Mouse (Mus musculus) kidney, embryonic 15.5 days (tissue): ENCODE measurements around the gene Kctd7. TPM values are rescaled to one million over a fixed set of nuclear protein-coding genes. Genes with fewer than 3 reads are reported as not detected.

Experiments
- ATAC-seq: fragments of 200-750 bp; cut with Nextera tagmentation; replicated peaks from 2 replicates; pipeline ENCODE4 v1.8.0; 2017; ENCODE audit warnings: moderate TSS enrichment; ENCODE audit not compliant: low FRiP score
- H3K27ac ChIP-seq: fragments of 300-500 bp; sonication (generic); 2 replicates; pipeline ENCODE4 v1.5.1; 2015; ENCODE audit warnings: mild to moderate bottlenecking, inconsistent platforms
- H3K27me3 ChIP-seq: fragments of 300-500 bp; sonication (generic); 2 replicates; pipeline ENCODE4 v1.6.1; 2015; ENCODE audit warnings: inconsistent platforms
- H3K36me3 ChIP-seq: fragments of 300-500 bp; sonication (generic); 2 replicates; pipeline ENCODE4 v1.6.1; 2015; ENCODE audit warnings: inconsistent platforms
- H3K4me1 ChIP-seq: fragments of 300-500 bp; sonication (generic); 2 replicates; pipeline ENCODE4 v1.6.1; 2015; ENCODE audit warnings: inconsistent platforms
- H3K4me2 ChIP-seq: fragments of 300-500 bp; sonication (generic); 2 replicates; pipeline ENCODE4 v1.6.1; 2015; ENCODE audit warnings: moderate library complexity, mild to moderate bottlenecking, inconsistent platforms
- H3K4me3 ChIP-seq: fragments of 300-500 bp; sonication (generic); replicated peaks from 2 replicates; pipeline ENCODE4 v1.5.1; 2015; ENCODE audit warnings: mild to moderate bottlenecking, inconsistent platforms
- H3K9ac ChIP-seq: fragments of 300-500 bp; sonication (generic); 2 replicates; pipeline ENCODE4 v1.6.1; 2015; ENCODE audit warnings: mild to moderate bottlenecking, inconsistent platforms
- H3K9me3 ChIP-seq: fragments of 300-500 bp; sonication (generic); replicated peaks from 2 replicates; pipeline ENCODE4 v1.6.1; 2016; ENCODE audit warnings: inconsistent platforms
- WGBS: fragments of 180-500 bp; shearing (Covaris S2); methylation state at CpG from one replicate; pipeline ENCODE4 v1.1.7; 2015; ENCODE audit warnings: mixed read lengths; 5-methylcytosine and 5-hydroxymethylcytosine counted together
- polyA plus RNA-seq: library from polyadenylated mRNA; unstranded; fragments of >200 nt; fragmentation: Nextera tagmentation; extraction: Ambion mirVana; gene quantifications from 2 replicates; pipeline ENCODE4 v1.2.1, GENCODE M21; 2015

Kctd7 gene
- polyA plus RNA-seq: 4.7 and 5.0 TPM in 2 replicates

- peak; percentile 98 for ATAC-seq
- Histone ChIP-seq H3K9me3 (no peaks in the 10 kb centered on the region), H3K27ac (peak within 1 kb of the TSS; percentile 81), H3K4me1 (peaks cover 22% of the 10 kb centered on the region), H3K4me3 (peak within 1 kb of the TSS; percentile 71), H3K4me2 (peak within 1 kb of the TSS; percentile 98), H3K9ac (peak within 1 kb of the TSS; percentile 77), H3K27me3 (no peaks in the 10 kb centered on the region), H3K36me3 (peaks cover 13% of the 10 kb centered on the region)
- under 1% methylated on average over 66 of the region's 66 CpGs for WGBS
Observed at GRCm38 (mm10) chr5:130144334-130145312, at the start of gene Kctd7. Kctd7 (plus strand) TSS chr5:130144861.

GRCm38 (mm10) chr5:130096754-130097153 lies 47.9 kb upstream of the Kctd7 start:
- 73% methylated on average over 12 of the region's 12 CpGs for WGBS
- ATAC-seq: peak; percentile 56; the same call in 1 of the 2 replicates
- Histone ChIP-seq H3K27me3 (no peaks in the 10 kb centered on the region), H3K27ac (no peak overlapping the region), H3K9me3 (no peaks in the 10 kb centered on the region), H3K4me2 (no peak overlapping the region), H3K36me3 (peaks cover 5% of the 10 kb centered on the region), H3K4me1 (no peaks in the 10 kb centered on the region), H3K4me3 (no peak overlapping the region), H3K9ac (no peak overlapping the region)

GRCm38 (mm10) chr5:130097837-130098236 lies 46.8 kb upstream of the Kctd7 start:
- no peak overlapping the region for H3K9ac ChIP-seq
- ATAC-seq: no peak

GRCm38 (mm10) chr5:130101724-130102123 lies 42.9 kb upstream of the Kctd7 start:
- no peak for ATAC-seq
- Histone ChIP-seq H3K4me3 (no peak overlapping the region), H3K4me1 (no peaks in the 10 kb centered on the region), H3K36me3 (peaks cover 35% of the 10 kb centered on the region), H3K4me2 (no peak overlapping the region), H3K27ac (no peak overlapping the region), H3K9ac (no peak overlapping the region), H3K9me3 (no peaks in the 10 kb centered on the region), H3K27me3 (no peaks in the 10 kb centered on the region)
- WGBS: 92% methylated on average over 17 of the region's 17 CpGs

More at GRCm38 (mm10) chr5:130097837-130098236, 46.8 kb upstream of the Kctd7 start:
- Histone ChIP-seq H3K27me3 (no peaks in the 10 kb centered on the region), H3K4me3 (no peak overlapping the region), H3K9me3 (no peaks in the 10 kb centered on the region), H3K27ac (no peak overlapping the region), H3K4me1 (no peaks in the 10 kb centered on the region), H3K36me3 (peaks cover 16% of the 10 kb centered on the region), H3K4me2 (no peak overlapping the region)
- 66% methylated on average over 2 of the region's 2 CpGs for WGBS

GRCm38 (mm10) chr5:130109348-130109747 lies 35.3 kb upstream of the Kctd7 start:
- no peaks in the 10 kb centered on the region for H3K27me3 ChIP-seq
- H3K4me3 ChIP-seq: no peak overlapping the region
- peaks cover 18% of the 10 kb centered on the region; the same call in 1 of the 2 replicates for H3K36me3 ChIP-seq
- 90% methylated on average over 3 of the region's 3 CpGs for WGBS
- ATAC-seq: no peak
- H3K27ac ChIP-seq: no peak overlapping the region
- no peaks in the 10 kb centered on the region for H3K9me3 ChIP-seq
- H3K4me1 ChIP-seq: no peaks in the 10 kb centered on the region
- H3K9ac ChIP-seq: no peak overlapping the region
- no peak overlapping the region for H3K4me2 ChIP-seq

- ATAC-seq: no peak
- Histone ChIP-seq H3K4me2 (no peak overlapping the region), H3K9ac (no peak overlapping the region), H3K4me1 (no peaks in the 10 kb centered on the region), H3K36me3 (peaks cover 18% of the 10 kb centered on the region), H3K27me3 (no peaks in the 10 kb centered on the region), H3K27ac (peak overlapping the region; percentile 33; the same call in 1 of the 2 replicates), H3K9me3 (no peaks in the 10 kb centered on the region), H3K4me3 (no peak overlapping the region)
- WGBS: 68% methylated on average over 12 of the region's 12 CpGs
Observed at GRCm38 (mm10) chr5:130110632-130111464, 33.8 kb upstream of the Kctd7 start.

- Histone ChIP-seq H3K36me3 (peaks cover 25% of the 10 kb centered on the region), H3K4me3 (no peak overlapping the region), H3K4me2 (no peak overlapping the region), H3K27ac (no peak overlapping the region), H3K9me3 (no peaks in the 10 kb centered on the region), H3K9ac (no peak overlapping the region), H3K27me3 (no peaks in the 10 kb centered on the region), H3K4me1 (no peaks in the 10 kb centered on the region)
- no peak for ATAC-seq
Observed at GRCm38 (mm10) chr5:130112653-130113052, 32.0 kb upstream of the Kctd7 start.

GRCm38 (mm10) chr5:130116116-130116515 lies 28.5 kb upstream of the Kctd7 start:
- H3K4me1 ChIP-seq: peaks cover 17% of the 10 kb centered on the region
- H3K27ac ChIP-seq: no peak overlapping the region
- H3K9ac ChIP-seq: no peak overlapping the region
- ATAC-seq: no peak
- WGBS: 89% methylated on average over 12 of the region's 12 CpGs
- no peak overlapping the region for H3K4me3 ChIP-seq
- no peak overlapping the region for H3K4me2 ChIP-seq
- H3K36me3 ChIP-seq: peaks cover 21% of the 10 kb centered on the region
- no peaks in the 10 kb centered on the region for H3K9me3 ChIP-seq
- H3K27me3 ChIP-seq: no peaks in the 10 kb centered on the region

- no peaks in the 10 kb centered on the region for H3K27me3 ChIP-seq
- H3K4me2 ChIP-seq: no peak overlapping the region
- no peak overlapping the region for H3K27ac ChIP-seq
- H3K9ac ChIP-seq: no peak overlapping the region
- H3K36me3 ChIP-seq: peaks cover 21% of the 10 kb centered on the region
- ATAC-seq: no peak
- 87% methylated on average over 7 of the region's 7 CpGs for WGBS
- H3K9me3 ChIP-seq: no peaks in the 10 kb centered on the region
- peaks cover 17% of the 10 kb centered on the region for H3K4me1 ChIP-seq
- H3K4me3 ChIP-seq: no peak overlapping the region
Observed at GRCm38 (mm10) chr5:130116857-130117256, 27.8 kb upstream of the Kctd7 start.

GRCm38 (mm10) chr5:130117932-130118331 lies 26.7 kb upstream of the Kctd7 start:
- H3K27ac ChIP-seq: peak overlapping the region; percentile 29
- WGBS: 61% methylated on average over 6 of the region's 6 CpGs

GRCm38 (mm10) chr5:130119236-130119635 lies 25.4 kb upstream of the Kctd7 start:
- no peak for ATAC-seq
- Histone ChIP-seq H3K4me3 (no peak overlapping the region), H3K4me2 (no peak overlapping the region), H3K36me3 (peaks cover 20% of the 10 kb centered on the region), H3K4me1 (peaks cover 17% of the 10 kb centered on the region), H3K9ac (no peak overlapping the region), H3K27ac (no peak overlapping the region), H3K27me3 (no peaks in the 10 kb centered on the region), H3K9me3 (no peaks in the 10 kb centered on the region)
- WGBS: 83% methylated on average over 3 of the region's 3 CpGs

More at GRCm38 (mm10) chr5:130117932-130118331, 26.7 kb upstream of the Kctd7 start:
- no peak for ATAC-seq
- Histone ChIP-seq H3K9ac (no peak overlapping the region), H3K4me1 (peaks cover 17% of the 10 kb centered on the region), H3K4me2 (no peak overlapping the region), H3K36me3 (peaks cover 21% of the 10 kb centered on the region), H3K4me3 (no peak overlapping the region), H3K27me3 (no peaks in the 10 kb centered on the region), H3K9me3 (no peaks in the 10 kb centered on the region)
